Mouse (Mus musculus): ENCODE results near the gene Smim6. TPM values are rescaled to one million over a fixed set of nuclear protein-coding genes. Genes with fewer than 3 reads are reported as not detected.

The Smim6 gene
- total RNA-seq, 4 experiments from 2014 or later: not detected

GRCm38 (mm10) chr11:115900561-115901337 is 11.1 kb upstream of the Smim6 start:
- no peak for DNase-seq (ENCODE audit: low spot score in 2 of 2)

GRCm38 (mm10) chr11:115901338-115902161 is 10.3 kb upstream of the Smim6 start:
- no peak for DNase-seq (ENCODE audit: low spot score in 2 of 2)

DNA sequence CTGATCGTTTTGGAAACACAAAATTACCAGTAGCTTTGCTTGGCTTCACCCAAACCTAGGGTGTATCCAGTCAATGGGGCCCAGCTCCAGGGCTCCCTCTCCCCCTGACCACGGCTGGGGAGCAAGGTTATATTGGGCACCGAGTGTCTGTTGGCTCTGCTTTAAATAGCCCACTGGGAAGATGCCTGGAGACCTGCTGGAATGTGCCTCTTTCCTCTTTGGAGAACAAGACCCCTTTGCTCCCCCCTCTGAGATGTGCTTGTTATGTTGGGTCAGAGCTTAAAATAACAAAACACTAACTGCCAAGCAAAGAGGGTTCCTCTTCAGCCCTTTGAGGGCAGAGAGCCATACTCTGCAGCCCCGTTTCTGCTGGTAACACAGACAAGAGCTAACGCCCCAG is 9.6 kb upstream of the Smim6 start:
- no peak for DNase-seq (ENCODE audit: low spot score in 2 of 2)

GRCm38 (mm10) chr11:115902831-115903230 is 9.0 kb upstream of the Smim6 start:
- DNase-seq (ENCODE audit: low spot score in 2 of 2): no peak

DNA sequence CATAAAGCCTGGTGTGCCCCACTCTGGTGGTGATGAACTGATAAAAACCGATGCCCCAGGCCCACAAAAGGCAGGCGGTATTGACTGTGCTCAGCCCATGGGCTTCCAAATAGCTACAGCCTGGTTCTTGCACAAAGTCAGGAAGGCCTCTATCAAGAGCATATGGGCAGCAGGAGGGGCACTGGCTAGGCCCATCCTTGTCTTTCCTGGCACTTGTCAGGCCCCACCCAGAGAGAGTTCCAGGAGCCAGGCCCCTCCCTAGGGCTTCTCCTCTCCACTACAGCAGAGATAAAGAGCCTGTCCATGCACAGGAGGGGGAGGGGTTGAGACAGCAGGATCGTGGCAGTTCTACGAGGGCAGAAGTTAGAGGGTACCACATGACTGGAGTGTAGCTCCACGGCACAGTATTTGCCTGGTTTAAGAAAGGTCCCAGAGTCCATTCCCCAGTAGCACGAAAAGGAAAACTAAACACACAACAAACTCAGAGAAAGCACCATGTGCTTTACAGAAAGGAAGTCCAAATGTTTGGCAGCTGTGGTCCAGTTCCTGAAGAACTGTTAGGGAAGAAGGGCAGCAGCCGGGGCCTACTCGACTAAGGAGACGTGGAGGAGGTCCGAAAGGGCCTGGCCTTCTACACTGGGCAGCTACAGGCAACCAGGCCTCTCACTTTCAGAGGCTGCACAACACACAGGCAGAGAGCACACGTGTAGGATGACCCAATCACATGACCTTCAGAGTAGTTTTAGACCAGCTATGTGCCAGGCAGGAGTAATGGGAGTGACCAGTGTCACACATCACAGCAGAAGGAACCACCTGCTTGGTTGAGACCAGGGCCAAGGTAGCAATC is 8.2 kb upstream of the Smim6 start:
- no peak for DNase-seq (ENCODE audit: low spot score in 2 of 2)

GRCm38 (mm10) chr11:115904231-115904955 is 7.4 kb upstream of the Smim6 start:
- DNase-seq (ENCODE audit: low spot score in 2 of 2): no peak

DNA sequence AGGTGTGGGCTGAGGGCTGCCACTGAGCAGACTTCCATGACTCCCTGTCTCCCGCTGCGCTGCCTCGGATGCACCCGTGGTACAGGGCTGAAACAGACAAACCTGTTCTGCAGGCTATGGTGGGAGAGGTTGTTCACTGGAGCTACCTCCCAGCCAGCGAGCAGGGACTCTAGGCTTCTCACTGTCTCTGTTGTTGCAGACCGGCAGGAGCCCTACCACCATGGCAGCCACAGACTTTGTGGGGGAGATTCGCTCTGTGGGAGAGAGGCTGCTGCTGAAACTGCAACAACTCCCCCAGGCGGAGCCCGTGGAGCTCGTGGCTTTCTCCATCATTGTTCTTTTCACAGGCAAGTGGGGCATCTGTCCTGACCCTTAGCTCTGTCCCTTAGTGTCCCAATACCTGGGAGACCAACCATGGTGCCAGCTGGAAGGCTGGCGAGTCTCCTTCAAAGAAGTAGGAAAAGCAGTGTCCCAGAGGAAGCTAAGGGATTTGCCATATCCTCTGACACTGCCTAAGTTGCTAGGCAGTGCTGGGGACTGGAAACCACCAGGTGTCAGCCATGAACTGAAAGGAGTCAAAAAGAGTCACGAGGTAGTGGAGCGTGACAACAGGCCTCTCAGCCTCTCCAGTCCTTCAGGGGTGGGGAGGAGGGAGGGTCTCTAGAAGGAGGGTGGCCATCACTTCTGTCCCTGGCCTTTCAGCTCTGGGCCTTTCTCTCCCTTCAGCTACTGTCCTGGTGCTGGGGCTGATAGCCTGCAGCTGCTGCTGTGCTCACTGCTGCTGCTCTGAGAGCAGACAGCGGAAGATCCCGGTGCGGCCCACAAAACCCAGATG is 6.6 kb upstream of the Smim6 start:
- peak; percentile 43 to 54 for DNase-seq (ENCODE audit: low spot score in 2 of 2)

DNA sequence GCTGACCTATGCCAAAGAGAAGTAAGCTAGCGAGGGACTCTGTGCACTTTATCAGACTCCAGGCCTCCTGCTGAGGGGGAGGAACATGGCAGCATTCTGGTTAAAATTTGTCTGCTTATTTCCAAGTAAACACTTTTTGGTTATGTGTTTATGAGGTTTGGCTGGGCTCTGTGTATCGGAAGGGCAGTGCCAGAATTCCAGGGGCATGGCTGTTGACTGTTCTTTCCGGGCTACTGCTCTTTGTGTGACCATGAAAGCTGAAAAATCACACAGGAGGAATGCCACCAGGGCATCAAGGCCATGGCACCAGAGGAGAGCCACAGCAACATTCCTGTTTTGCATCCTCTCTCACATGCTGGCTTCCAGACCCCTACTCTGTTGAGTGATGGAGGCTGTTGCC is 5.7 kb upstream of the Smim6 start:
- no peak for DNase-seq (ENCODE audit: low spot score in 2 of 2)

DNA sequence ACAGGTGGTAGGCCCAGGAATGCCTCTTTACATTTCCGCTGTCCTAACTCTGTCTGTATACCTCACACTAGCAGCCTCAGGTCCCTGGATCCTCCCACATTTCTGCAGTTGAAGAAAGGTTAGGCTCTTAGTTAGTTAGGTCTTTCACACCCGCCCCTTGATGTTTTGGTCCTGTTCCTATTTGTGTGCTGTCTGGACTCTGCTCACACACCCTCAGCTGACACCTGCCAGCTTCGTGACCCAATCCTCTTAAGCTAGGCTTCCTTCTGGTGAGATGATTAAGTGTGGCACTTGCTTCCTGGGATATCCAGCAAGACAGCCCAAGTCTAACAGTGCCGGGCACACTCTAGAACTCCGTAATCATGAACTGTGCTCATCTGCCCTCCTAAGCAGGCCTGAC is 5.3 kb upstream of the Smim6 start:
- DNase-seq (ENCODE audit: low spot score in 2 of 2): no peak

GRCm38 (mm10) chr11:115911134-115911561 is 669 bp upstream of the Smim6 start:
- DNase-seq (ENCODE audit: low spot score in 2 of 2): no peak

DNA sequence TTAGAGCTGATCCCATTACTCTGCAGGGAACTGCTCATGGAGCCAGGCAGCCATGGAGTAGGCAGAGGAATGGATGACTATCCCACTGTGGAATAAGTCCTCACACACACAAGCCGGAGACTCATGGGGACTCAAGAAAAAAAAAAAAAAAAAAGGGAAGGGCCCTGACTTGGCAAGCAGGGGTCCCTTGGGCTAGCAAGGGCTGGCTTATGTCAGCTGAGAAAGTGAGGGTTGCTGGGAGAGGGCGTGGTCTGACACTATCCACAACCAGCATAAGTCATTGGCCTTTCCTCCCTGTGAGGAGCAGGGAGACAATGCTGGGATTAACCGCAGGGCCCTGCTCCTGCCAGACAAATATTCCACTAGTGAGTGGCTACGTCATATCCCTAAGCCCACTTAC is 4.8 kb downstream of the Smim6 start:
- no peak for DNase-seq (ENCODE audit: low spot score in 2 of 2)

- no peak for DNase-seq (ENCODE audit: low spot score in 2 of 2)
Measured at GRCm38 (mm10) chr11:115918637-115919036, 6.8 kb downstream of the Smim6 start.

DNA sequence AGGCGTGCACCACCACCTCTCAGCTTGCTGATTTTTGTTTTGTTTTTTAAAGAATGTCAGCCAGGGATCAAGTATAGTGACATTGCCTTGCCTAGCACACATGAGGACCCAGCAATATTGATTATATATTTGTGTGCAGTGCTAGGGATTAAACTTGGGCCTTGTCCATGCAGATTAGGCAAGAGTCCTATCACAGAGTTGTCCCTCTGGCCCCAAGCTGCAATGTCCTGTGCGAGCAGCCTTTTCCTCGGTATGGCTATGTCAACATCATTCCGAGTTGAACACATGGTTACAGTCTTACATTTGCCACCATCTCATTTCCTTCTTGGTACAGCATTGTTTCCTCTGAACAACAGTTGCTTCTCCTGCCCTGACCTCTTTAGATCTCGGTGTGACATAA is 7.3 kb downstream of the Smim6 start:
- DNase-seq (ENCODE audit: low spot score in 2 of 2): no peak

DNA sequence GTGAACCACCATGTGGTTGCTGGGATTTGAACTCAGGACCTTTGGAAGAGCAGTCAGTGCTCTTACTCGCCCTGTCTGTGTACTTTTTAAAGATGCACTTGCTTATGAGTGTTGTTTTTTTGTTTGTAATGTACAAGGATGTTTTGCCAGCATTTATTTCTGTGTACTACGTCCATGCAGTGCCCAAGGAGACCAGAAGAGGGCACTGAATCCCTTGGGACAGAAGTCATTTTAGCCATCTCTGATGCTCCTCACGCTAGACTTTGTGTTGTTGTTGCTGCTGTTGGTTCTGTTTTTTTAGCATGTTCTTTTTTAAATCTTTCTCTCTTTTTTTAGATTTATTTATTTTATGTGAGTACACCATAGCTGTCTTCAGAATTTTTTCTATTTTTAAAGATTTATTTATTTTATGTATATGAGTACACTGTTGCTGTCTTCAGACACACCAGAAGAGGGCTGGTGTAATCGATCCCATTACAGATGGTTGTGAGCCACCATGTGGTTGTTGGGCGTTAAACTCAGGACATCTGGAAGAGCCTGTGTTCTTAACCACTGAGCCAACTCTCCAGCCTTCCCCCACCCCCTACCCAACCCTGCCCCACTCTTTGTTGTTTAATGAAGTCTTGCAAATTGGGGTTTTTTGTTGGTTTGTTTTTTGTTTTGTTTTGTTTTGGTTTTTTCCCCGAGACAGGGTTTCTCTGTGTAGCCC is 8.4 kb downstream of the Smim6 start:
- peak in 1 of 2 experiments; percentile 50 for DNase-seq (ENCODE audit: low spot score in 2 of 2)

DNA sequence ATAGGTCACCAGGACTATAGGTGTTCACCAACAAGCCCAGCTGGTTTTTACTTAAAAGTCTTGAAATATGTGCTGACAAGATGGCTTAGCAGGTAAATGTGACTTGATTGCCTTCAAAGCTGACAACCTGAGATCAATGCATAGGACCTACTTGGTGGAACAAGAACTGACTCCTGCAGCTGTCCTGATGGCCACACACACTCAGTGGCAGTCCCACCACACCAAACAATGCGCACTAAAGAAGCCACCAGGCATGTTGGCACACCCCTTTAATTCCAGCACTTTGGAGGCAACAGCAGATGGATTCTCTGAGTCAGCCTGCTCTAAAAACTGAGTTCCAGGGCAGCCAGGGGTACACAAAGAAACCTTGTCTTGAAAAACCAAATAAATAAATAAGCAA is 10.2 kb downstream of the Smim6 start:
- DNase-seq (ENCODE audit: low spot score in 2 of 2): no peak

GRCm38 (mm10) chr11:115929031-115929430 is 17.2 kb downstream of the Smim6 start:
- DNase-seq (ENCODE audit: low spot score in 2 of 2): no peak

DNA sequence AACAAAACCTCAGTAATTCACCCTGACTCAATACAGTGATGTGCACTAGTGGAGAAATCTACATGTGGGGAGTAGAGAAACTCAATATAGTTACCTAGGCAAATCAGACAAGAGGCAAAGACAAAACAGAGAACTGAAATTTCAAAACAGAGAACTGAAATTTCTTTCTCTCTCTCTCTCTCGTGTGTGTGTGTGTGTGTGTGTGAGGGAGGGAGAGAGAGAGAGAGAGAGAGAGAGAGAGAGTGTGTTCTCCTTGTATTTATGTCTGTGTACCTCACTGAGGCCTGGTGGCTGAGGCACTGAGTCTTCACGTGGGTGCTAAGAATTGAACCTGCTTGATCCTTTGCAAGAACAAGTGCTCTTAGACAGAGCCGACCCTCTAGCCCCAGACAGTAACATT is 18.0 kb downstream of the Smim6 start:
- DNase-seq (ENCODE audit: low spot score in 2 of 2): no peak

GRCm38 (mm10) chr11:115931235-115931634 is 19.4 kb downstream of the Smim6 start:
- DNase-seq (ENCODE audit: low spot score in 2 of 2): no peak

DNA sequence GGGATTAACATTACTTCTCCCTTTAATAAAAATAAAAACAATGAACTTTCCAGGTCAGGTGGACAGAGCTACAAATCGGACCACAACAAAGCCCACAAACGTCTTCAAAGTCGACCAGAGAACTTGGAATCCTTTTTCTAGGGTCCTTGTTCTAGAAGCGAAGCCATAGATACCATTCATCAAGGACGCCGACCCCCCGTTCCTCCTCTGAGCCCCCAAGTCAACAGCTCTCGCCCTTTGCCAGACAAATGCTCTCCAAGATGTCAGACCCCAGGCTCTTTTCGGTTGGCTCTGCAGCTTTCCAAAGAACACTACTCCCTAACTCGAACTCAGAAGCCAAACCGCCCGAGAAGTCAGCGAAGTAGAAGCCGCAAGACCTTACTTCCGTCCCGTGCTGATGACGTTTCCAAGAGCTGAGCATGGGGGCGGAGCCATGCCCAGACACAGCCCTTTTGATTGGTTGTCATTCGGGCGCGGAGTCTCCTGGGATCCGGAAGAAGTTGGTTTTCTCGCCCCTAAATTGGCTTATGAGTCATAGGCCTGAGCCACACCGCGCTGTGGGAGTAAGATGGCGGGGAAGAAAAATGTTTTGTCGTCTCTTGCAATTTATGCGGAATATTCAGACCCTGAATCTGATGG is 21.4 kb downstream of the Smim6 start, which contains the start of the genes Sap30bp and Recql5:
Gene Sap30bp, plus strand, starts transcription at position 175 of the 639 bp plus-strand sequence.
Gene Recql5, minus strand, starts transcription at position 370 of the 639 bp plus-strand sequence.
- peak; percentile 98 for DNase-seq (ENCODE audit: low spot score in 2 of 2)
